Mouse (Mus musculus): ENCODE data around the gene Ppp1r14c. TPM values are rescaled to one million over a fixed set of nuclear protein-coding genes. Genes with fewer than 3 reads are reported as not detected.

The Ppp1r14c gene
- polyA plus RNA-seq, 1 experiment: 5.0 TPM

DNA sequence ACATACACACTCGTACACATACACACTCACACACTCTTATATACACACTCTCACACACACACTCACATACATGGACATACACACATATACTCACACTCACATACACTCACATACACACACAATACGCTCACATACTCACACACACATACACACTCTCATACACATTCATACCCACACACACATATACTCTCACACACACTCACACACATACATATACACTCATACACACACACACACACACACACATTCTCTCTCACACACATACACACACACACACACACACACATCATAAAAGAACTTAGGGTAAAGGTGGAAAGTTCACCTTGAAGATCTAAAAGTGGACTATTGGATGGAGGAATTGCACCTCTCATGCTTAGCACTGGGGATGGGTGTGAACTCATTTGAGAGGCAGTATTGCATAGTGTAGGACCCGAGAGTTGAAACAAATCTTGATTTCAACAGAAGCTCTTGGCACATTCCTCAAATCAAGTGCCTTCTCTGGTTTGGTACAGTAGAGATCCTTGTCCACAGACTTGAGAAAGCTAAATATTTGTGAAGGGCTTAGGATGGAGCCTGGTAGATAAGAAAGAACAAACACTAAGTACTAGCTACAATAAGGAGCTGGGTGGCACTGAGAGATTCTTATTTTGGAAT lies 87.1 kb downstream of the Ppp1r14c start:
- Histone ChIP-seq H3K27me3 (ENCODE audit: control insufficient read depth, insufficient read depth, insufficient read length) (no peaks in the 10 kb centered on the region), H3K36me3 (ENCODE audit: control insufficient read depth, insufficient read depth) (no peaks in the 10 kb centered on the region), H3K79me2 (ENCODE audit: control insufficient read depth, insufficient read depth) (no peaks in the 10 kb centered on the region), H3ac (ENCODE audit: control insufficient read depth, insufficient read length) (no peak overlapping the region), H3K4me3 (no peak overlapping the region), H3K4me2 (ENCODE audit: low read depth) (no peak overlapping the region)
- no peak for TF ChIP-seq TCF12 (IDR thresholded peaks at IDR 0.05; ENCODE audit: insufficient read depth, poor library complexity, severe bottlenecking)

DNA sequence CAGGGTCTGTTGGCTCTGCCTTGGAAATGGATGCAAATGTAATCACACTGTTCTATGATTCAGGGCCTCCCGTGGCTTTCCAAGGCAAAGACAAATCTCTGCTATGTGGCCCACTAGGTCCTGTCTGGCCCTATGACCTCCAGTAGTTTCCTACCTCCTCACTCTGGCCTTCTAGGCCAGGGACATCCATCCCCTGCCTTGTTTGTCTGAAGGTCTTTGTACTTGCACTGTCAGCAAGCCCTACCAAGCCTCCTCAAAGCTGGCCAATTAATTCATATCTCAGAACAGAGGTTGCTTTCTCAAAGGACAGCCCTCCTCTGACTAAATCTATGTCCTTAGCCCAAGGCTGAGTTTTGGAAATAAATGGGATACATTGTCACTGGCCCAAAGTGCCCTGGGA lies 92.8 kb downstream of the Ppp1r14c start:
- TF ChIP-seq POLR2A (IDR thresholded peaks at IDR 0.05; ENCODE audit: insufficient read length, low read depth) (no peak), TCF3 (IDR thresholded peaks at IDR 0.05; ENCODE audit: insufficient read length, low read depth) (no peak), REST (IDR thresholded peaks at IDR 0.05; ENCODE audit: insufficient read depth, insufficient read length) (no peak), E2F4 (IDR thresholded peaks at IDR 0.05; ENCODE audit: insufficient read depth) (no peak), MYOD1 (IDR thresholded peaks at IDR 0.05; ENCODE audit: control insufficient read depth in 1 of 3, insufficient read length in 2 of 3, low read depth in 2 of 3) (no peak), MYOG (IDR thresholded peaks at IDR 0.05; ENCODE audit: control insufficient read depth in 1 of 3, insufficient read depth in 1 of 3, insufficient read length in 2 of 3, low read depth in 2 of 3) (no peak), POLR2AphosphoS2 (IDR thresholded peaks at IDR 0.05; ENCODE audit: insufficient read length, low read depth) (no peak), USF1 (IDR thresholded peaks at IDR 0.05; ENCODE audit: low read depth) (no peak), CEBPB (IDR thresholded peaks at IDR 0.05; ENCODE audit: insufficient read depth, poor library complexity, severe bottlenecking) (no peak), TCF12 (IDR thresholded peaks at IDR 0.05; ENCODE audit: insufficient read depth, poor library complexity, severe bottlenecking) (no peak), MAX (IDR thresholded peaks at IDR 0.05; ENCODE audit: low read depth) (no peak), SRF (IDR thresholded peaks at IDR 0.05; ENCODE audit: control insufficient read depth, insufficient read length, low read depth) (no peak)
- Histone ChIP-seq H3K79me2 (ENCODE audit: control insufficient read depth, insufficient read depth) (no peaks in the 10 kb centered on the region), H3K27me3 (ENCODE audit: control insufficient read depth, insufficient read depth, insufficient read length) (no peaks in the 10 kb centered on the region), H3ac (ENCODE audit: control insufficient read depth, insufficient read length) (no peak overlapping the region), H3K4me3 (no peak overlapping the region), H3K4me2 (ENCODE audit: low read depth) (no peak overlapping the region), H3K36me3 (ENCODE audit: control insufficient read depth, insufficient read depth) (no peaks in the 10 kb centered on the region)

DNA sequence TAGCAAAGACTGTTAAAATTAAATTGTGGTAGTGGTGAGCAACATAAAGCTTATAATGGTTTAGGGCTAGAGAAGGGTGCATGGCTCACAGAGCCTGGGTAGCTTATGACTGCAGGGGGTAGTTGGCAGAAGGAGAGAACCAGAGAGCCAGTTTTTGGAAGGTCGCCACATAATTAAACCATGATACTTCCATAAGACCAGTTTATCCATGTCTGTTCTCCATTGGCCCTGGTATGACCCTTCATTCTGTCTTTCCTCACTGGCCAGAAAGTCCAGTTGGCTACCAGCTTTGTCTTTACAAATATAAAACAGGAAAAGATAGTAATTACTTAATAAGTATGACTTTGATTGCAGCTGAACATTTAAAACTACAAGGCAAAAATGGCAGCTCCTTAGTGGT lies 95.0 kb downstream of the Ppp1r14c start:
- Histone ChIP-seq H3K4me2 (ENCODE audit: low read depth) (no peak overlapping the region), H3K4me3 (no peak overlapping the region), H3ac (ENCODE audit: control insufficient read depth, insufficient read length) (no peak overlapping the region), H3K27me3 (ENCODE audit: control insufficient read depth, insufficient read depth, insufficient read length) (no peaks in the 10 kb centered on the region), H3K36me3 (ENCODE audit: control insufficient read depth, insufficient read depth) (no peaks in the 10 kb centered on the region), H3K79me2 (ENCODE audit: control insufficient read depth, insufficient read depth) (no peaks in the 10 kb centered on the region)
- no peak for TF ChIP-seq E2F4 (IDR thresholded peaks at IDR 0.05; ENCODE audit: insufficient read depth)
- no peak for TF ChIP-seq CEBPB (IDR thresholded peaks at IDR 0.05; ENCODE audit: insufficient read depth, poor library complexity, severe bottlenecking)
- no peak for TF ChIP-seq MAX (IDR thresholded peaks at IDR 0.05; ENCODE audit: low read depth)
- no peak for TF ChIP-seq POLR2A (IDR thresholded peaks at IDR 0.05; ENCODE audit: insufficient read length, low read depth)
- no peak for TF ChIP-seq REST (IDR thresholded peaks at IDR 0.05; ENCODE audit: insufficient read depth, insufficient read length)
- TF ChIP-seq TCF3 (IDR thresholded peaks at IDR 0.05; ENCODE audit: insufficient read length, low read depth): no peak
- no peak for TF ChIP-seq USF1 (IDR thresholded peaks at IDR 0.05; ENCODE audit: low read depth)
- no peak for TF ChIP-seq SRF (IDR thresholded peaks at IDR 0.05; ENCODE audit: control insufficient read depth, insufficient read length, low read depth)
- no peak for TF ChIP-seq TCF12 (IDR thresholded peaks at IDR 0.05; ENCODE audit: insufficient read depth, poor library complexity, severe bottlenecking)
- TF ChIP-seq MYOG (IDR thresholded peaks at IDR 0.05; ENCODE audit: control insufficient read depth in 1 of 3, insufficient read depth in 1 of 3, insufficient read length in 2 of 3, low read depth in 2 of 3): no peak
- no peak for TF ChIP-seq MYOD1 (IDR thresholded peaks at IDR 0.05; ENCODE audit: control insufficient read depth in 1 of 3, insufficient read length in 2 of 3, low read depth in 2 of 3)
- no peak for TF ChIP-seq POLR2AphosphoS2 (IDR thresholded peaks at IDR 0.05; ENCODE audit: insufficient read length, low read depth)

DNA sequence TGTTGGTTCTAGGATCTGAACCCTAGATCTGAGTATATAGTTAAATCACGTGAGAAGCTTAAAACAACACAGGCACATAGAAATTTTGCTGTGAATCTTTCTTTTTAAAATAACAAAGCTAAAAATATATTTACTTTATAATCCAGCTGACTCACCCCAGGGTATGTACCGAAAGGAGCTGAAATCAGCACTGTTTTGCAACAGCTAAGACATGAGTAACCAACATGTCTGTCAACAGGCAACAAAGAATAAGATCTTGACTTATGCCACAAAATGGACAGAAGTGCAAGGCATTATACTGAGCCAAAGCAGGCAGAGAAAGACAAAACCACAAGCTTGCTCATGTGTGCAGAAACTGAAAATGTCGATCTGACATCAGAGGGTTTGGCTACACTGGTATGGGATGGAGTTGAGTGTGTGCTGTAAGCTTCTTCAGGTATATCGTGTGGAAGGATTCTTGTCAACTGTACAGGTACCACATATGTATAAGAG lies 100.3 kb downstream of the Ppp1r14c start:
- TF ChIP-seq E2F4 (IDR thresholded peaks at IDR 0.05; ENCODE audit: insufficient read depth) (no peak), CEBPB (IDR thresholded peaks at IDR 0.05; ENCODE audit: insufficient read depth, poor library complexity, severe bottlenecking) (peak; percentile 85; the same call in 1 of the 2 replicates)
- no peak overlapping the region for H3ac ChIP-seq (ENCODE audit: control insufficient read depth, insufficient read length)
- H3K36me3 ChIP-seq (ENCODE audit: control insufficient read depth, insufficient read depth): no peaks in the 10 kb centered on the region
- H3K4me3 ChIP-seq: no peak overlapping the region
- no peaks in the 10 kb centered on the region for H3K27me3 ChIP-seq (ENCODE audit: control insufficient read depth, insufficient read depth, insufficient read length)
- no peaks in the 10 kb centered on the region for H3K79me2 ChIP-seq (ENCODE audit: control insufficient read depth, insufficient read depth)
- H3K4me2 ChIP-seq (ENCODE audit: low read depth): no peak overlapping the region

DNA sequence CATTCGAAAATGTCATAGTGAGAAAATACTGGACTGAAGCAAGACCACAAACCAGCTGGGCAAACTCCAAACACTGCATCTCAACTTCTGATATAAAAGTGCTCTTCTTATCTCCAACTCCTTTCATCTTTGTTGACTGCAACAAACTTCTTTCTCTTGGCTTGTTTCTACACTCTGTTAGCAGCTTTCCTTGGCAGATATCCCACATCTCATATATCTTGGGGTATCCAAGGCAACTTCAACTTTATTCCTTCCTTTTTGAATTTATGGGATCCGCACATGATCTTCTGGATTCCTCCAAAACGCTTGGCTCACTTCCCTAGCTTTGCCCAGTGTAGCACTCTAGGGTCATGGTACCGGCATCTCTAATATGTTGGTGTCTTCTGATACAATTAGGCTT lies 102.7 kb downstream of the Ppp1r14c start:
- H3K36me3 ChIP-seq (ENCODE audit: control insufficient read depth, insufficient read depth): no peaks in the 10 kb centered on the region
- TF ChIP-seq POLR2A (IDR thresholded peaks at IDR 0.05; ENCODE audit: insufficient read length, low read depth) (no peak), MYOG (IDR thresholded peaks at IDR 0.05; ENCODE audit: control insufficient read depth in 1 of 3, insufficient read depth in 1 of 3, insufficient read length in 2 of 3, low read depth in 2 of 3) (no peak), TCF3 (IDR thresholded peaks at IDR 0.05; ENCODE audit: insufficient read length, low read depth) (no peak), TCF12 (IDR thresholded peaks at IDR 0.05; ENCODE audit: insufficient read depth, poor library complexity, severe bottlenecking) (no peak), MAX (IDR thresholded peaks at IDR 0.05; ENCODE audit: low read depth) (no peak), USF1 (IDR thresholded peaks at IDR 0.05; ENCODE audit: low read depth) (no peak), CEBPB (IDR thresholded peaks at IDR 0.05; ENCODE audit: insufficient read depth, poor library complexity, severe bottlenecking) (no peak), SRF (IDR thresholded peaks at IDR 0.05; ENCODE audit: control insufficient read depth, insufficient read length, low read depth) (no peak), MYOD1 (IDR thresholded peaks at IDR 0.05; ENCODE audit: control insufficient read depth in 1 of 3, insufficient read length in 2 of 3, low read depth in 2 of 3) (no peak), E2F4 (IDR thresholded peaks at IDR 0.05; ENCODE audit: insufficient read depth) (no peak), POLR2AphosphoS2 (IDR thresholded peaks at IDR 0.05; ENCODE audit: insufficient read length, low read depth) (no peak), REST (IDR thresholded peaks at IDR 0.05; ENCODE audit: insufficient read depth, insufficient read length) (no peak)
- no peaks in the 10 kb centered on the region for H3K79me2 ChIP-seq (ENCODE audit: control insufficient read depth, insufficient read depth)
- H3K4me2 ChIP-seq (ENCODE audit: low read depth): no peak overlapping the region
- H3K27me3 ChIP-seq (ENCODE audit: control insufficient read depth, insufficient read depth, insufficient read length): no peaks in the 10 kb centered on the region
- H3ac ChIP-seq (ENCODE audit: control insufficient read depth, insufficient read length): no peak overlapping the region
- no peak overlapping the region for H3K4me3 ChIP-seq

Data from myocyte (in vitro differentiated cells).